In the genomic region with DNA sequence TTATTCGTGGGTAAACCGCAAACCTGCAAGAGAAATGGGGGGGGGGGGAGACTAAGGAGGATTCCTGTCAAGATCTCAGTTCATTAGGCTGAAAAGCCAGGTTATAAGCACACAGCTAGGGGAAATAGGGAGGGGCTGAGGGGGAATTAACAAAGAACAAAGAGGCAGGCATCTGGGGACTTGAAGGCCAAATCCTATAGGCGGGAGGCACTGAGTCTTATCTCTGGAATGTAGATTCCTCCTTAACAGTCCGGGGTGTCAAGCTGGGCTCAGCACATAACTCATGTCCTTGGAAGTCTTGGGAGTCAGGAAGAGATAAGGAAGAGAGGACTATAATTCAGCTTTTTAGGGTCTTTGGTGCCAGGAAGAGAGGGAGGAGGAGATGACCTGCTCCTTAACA, we compare ENCODE assay signal across 1 mouse cellular context. TPM values are rescaled to one million over a fixed set of nuclear protein-coding genes. Genes with fewer than 3 reads are reported as not detected.
"Had no signal": no experiment of that assay in that cellular context is flagged by ENCODE, and none has a peak within 500 bp of the region (broad histone marks: within the 10 kb centered on the region; RNA-seq: fewer than 3 reads in every experiment).

No protein-coding gene starts in this region.

RNA-seq across cellular contexts. Expression of a gene that starts 56.4 kb away (rescaled TPM):
- polyA plus RNA-seq: myocyte had no signal
